Mouse (Mus musculus): ENCODE data around the gene Gpd1.
"Not testable (repeated sequence)": the region's sequence is repeated elsewhere in the genome, so short reads cannot be mapped to it uniquely, and the experiment has no call there.

Gpd1 gene

GRCm38 (mm10) chr15:99771601-99772276 lies 54.4 kb downstream of the Gpd1 start:
- DNase-seq (ENCODE audit: low spot score) = peak; percentile 24

GRCm38 (mm10) chr15:99772277-99772880 lies 55.1 kb downstream of the Gpd1 start:
- DNase-seq (ENCODE audit: low spot score) = peak; percentile 92

- not testable (repeated sequence) for DNase-seq (ENCODE audit: low spot score)
These were observed 55.4 kb downstream of the Gpd1 start, which contains the start of gene Cers5 for GRCm38 (mm10) chr15:99772881-99772924. TSS of gene Cers5 (minus strand) at chr15:99772885.

GRCm38 (mm10) chr15:99772925-99773324 lies 55.6 kb downstream of the Gpd1 start:
- DNase-seq (ENCODE audit: low spot score) = no peak

All from urinary bladder, postnatal 14 days (tissue).